Mouse (Mus musculus) layer of hippocampus, postnatal 36 days (tissue): ENCODE measurements at regions not wholly inside any gene's neighbourhood (a gene's known extent, or its start where the extent isn't known, plus 50 kb on each side); places are given as distances from the start of the nearest gene placed in this dataset.

Experiments
- DNase-seq, 2 experiments: peaks; one replicate each; pipeline ENCODE4 v3.0.0; 2022

DNA sequence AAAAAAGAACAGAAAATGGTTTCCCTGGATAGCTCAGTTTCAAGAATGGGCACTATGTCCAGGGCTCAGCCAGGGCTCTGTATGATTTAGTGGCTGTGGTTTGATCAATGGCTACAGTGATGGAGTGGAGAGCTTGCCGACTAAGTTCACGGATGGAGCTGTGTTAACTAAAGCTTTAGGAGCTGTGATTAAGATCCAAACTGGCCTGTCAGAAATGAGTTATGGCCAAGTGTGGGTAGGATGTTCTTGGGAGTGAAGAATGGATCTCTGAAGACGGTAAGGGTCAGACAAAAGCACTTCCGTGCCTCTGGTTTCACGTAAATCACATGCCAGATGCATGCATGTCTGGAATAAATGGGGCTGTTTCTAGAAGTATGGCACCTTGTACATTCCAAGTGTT lies 447.9 kb upstream of the Adamts9 start:
- DNase-seq: no peak

GRCm38 (mm10) chr6:93371341-93371740 lies 428.0 kb upstream of the Adamts9 start:
- peak in 1 of 2 experiments; percentile 10 for DNase-seq

DNA sequence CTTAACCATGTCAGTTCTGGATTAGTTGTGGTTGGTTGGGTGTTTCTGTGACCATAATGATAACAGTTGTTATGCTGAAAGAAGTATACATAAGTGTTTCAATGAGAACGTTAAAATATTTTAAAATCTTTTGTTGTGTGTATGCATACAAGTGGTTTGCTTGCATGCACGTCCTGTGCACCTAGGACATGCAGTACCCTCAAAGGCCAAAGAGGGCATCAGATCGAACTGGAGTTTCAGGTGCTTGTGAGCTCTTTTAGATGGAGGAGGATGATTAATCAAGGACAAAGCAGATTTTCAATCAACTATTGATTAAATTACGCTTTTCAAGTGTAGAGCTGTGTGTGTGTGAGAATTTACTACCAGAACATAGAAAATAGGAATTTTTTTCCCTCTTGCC lies 420.6 kb upstream of the Adamts9 start:
- no peak for DNase-seq

GRCm38 (mm10) chr6:93353353-93354125 lies 410.2 kb upstream of the Adamts9 start:
- no peak for DNase-seq

GRCm38 (mm10) chr6:93349936-93350700 lies 406.8 kb upstream of the Adamts9 start:
- no peak for DNase-seq

GRCm38 (mm10) chr6:93348141-93348540 lies 404.8 kb upstream of the Adamts9 start:
- no peak for DNase-seq

DNA sequence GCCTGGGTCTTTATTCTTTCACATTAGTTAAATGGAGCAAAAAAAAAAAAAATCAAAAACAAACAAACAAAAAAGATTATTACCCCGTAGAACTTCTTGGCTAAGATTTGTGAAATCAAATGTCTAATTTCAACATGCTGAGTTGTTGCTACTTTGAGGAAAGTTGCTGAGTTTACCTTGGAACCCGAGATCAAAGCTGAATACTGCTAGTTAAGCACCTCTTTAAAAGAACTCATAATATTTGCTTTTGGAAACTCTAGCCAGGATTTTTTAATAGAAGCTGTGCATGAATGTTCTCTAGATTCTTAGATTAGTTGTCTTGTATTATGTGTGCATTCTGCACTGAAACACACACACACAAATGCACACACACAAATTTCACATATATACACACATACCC lies 385.4 kb upstream of the Adamts9 start:
- no peak for DNase-seq

DNA sequence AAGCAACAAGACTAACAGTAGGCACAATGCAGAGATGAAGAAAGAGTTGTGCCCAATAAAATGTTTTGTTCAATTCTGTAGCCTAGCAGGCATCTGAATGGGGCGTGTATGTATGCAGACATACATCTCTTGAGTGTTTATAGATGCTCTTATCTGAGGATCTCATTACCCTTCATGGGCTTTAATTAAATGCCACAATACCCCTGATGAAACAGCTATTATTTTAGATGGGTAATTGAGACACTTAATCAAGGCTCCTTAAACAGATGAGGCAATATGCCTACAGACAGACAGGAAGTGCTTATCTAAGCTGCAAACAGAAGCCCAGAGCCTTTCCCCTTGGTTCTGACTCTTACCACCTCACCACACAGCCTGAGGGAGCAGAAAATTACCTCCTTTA lies 384.6 kb upstream of the Adamts9 start:
- no peak for DNase-seq

GRCm38 (mm10) chr6:93323881-93324280 lies 380.6 kb upstream of the Adamts9 start:
- DNase-seq: no peak

- DNase-seq: no peak
Observed at GRCm38 (mm10) chr6:93314625-93315024, 371.3 kb upstream of the Adamts9 start.

DNA sequence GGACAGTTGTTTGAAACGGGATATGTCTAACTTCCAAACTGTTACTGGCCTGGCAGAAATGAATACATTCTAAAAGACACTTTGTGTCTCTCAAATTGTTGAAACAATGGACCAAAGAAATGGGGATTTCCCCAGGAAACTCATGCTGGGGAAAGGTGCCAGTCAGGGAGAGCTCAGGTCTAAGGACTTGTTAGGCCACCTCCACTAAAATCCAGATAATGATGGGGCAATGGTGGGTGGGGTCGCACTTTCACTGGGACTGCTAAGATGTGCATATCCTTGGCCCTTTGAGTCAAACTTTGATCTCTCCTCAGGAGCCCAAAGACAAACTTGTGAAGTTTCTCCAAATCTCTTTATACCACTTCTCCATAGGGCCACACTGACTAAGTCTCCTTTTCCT lies 361.9 kb upstream of the Adamts9 start:
- DNase-seq: no peak

DNA sequence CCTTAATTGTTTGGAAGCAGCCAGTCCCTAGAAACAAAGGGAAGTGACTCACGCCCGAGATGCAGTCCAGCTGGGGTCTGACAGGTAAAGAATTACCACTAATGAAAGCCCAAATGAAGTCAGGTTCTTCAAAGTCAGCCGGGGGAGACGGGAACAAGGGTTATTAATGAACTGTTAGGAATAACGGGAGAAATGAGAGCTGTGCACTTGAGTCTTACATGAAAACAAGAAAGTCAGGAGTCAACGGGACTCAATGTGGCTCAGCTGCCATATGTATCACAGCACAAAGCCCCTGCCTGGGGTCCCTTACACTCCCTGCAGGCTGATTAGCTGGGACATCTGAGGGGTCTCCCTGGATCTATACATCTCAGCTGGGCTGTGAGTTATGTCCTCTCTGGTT lies 354.7 kb upstream of the Adamts9 start:
- DNase-seq: no peak

GRCm38 (mm10) chr6:93291711-93292110 lies 348.4 kb upstream of the Adamts9 start:
- DNase-seq: no peak

DNA sequence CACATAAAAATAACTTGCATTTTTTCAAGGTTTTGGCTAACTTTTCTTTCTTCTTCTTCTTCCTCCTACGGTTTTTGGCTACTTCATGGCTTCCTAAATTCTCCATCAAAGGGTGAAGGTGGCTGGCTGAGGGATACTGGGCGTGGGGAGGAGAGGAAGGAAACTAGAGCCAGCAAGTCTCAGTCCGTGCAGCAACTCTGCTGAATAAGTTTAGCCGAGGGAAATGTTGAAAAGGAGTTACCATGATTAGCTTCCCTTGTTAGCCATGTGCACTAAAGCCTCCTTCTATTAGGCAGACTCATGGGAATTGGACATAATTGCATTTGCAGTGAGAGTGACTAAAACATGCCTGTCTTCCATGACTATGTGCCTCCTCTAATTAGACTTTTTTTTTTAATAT lies 345.1 kb upstream of the Adamts9 start:
- DNase-seq: no peak

DNA sequence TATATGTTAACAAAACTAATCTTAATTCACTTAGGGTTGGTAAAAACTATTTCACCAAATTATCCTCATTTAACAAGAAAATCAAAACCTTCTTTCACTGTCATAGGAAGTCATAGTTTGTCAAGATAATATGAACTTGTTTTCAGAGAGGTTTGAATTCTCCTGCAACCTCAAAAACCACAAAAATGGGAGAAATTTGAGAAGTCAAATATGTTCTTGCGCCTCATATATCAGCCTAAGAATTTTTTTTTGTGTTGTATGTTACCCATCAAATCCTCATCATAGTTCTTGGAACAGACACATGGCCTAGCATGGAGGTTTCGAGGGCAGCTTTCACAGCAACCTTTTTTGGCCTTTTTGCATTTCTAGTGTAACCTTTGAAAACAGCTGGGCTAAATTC lies 342.5 kb upstream of the Adamts9 start:
- no peak for DNase-seq

- no peak for DNase-seq
Observed at GRCm38 (mm10) chr6:93281530-93281929, 338.2 kb upstream of the Adamts9 start.

DNA sequence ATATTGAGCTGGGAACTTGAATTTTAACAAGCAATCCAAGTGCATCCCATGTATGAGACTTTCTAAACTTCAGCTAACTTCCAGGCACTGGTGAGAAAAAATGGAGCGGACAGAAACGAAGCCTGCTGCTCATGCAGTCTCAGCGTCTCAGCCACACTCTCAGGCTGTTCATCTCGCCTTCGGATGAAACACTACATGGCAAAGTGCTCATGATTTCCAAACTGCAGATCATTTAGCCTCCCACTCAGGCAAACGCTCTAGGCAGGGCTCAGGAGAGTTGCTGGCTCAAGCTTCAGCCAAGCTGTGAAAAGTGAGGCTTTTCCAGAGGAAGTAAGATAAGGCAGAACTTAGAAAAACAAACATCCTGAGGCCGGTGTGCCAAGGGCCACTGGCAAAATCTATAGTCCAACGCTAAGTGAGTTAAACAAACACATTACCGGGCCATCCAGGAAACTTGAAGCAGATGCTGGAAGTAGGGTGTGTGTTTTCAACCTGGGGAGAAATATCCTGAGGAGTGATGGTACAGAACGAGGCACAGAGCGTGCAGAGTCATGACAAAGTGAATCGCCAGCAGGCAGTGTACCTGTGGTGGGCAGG lies 330.7 kb upstream of the Adamts9 start:
- peak in 1 of 2 experiments; percentile 15 for DNase-seq

DNA sequence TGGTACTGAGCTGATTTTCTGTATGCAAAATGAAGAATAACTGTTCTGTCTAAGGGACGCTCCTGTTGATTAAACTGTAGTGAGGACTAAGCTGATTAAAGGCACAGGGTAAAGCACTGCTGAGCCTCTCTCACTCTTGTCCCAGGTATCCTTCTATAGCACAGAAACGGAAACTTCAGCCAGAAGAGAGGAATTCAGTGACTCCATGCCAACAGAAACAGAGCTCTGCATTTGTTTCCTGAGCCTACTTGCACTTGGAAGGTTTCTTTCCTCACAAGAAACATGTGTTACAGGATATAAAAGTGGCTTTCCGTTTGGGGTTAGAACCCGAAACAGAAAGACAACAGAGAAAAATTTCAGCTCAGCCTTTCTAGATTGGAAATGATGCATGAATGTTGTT lies 328.9 kb upstream of the Adamts9 start:
- DNase-seq: no peak

GRCm38 (mm10) chr6:93266826-93267225 lies 323.5 kb upstream of the Adamts9 start:
- no peak for DNase-seq

DNA sequence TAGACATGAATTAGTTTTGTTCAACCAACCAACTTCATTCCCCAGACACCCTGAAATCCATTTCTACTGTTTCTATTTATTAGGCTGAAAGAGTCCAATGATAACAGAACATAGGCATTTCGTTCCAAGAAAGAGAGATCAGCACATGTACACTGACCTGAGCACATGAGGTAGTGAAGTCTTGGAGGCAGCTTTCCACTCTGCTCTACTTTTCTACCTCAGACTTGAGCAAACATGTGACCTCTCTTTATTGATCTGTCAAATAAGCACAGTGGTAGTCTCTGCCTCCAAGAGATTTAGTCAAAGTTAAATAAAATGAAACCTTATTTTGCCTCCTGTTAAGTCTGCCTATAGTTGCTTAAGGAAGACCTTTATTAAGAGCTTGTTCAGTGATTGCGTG lies 321.9 kb upstream of the Adamts9 start:
- DNase-seq: no peak

DNA sequence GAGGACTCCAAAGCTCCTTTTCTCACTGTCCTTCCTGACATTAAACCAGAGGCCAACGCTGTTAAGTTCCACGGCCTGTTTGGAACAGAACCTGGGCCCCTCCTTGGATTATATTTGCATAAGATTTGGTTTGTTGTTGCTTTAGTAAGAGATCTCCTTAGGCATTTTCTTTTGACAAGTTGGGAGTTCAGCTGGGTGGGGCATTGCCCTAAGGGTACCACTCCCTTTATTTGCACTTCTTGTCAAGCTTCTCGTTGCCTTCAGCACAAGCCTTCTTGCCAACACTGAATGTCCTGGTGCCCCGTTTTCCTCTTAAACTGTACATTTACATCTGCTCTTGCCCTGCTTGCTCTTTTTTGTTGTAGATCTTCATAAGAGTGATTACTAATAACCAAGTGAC lies 317.5 kb upstream of the Adamts9 start:
- no peak for DNase-seq

GRCm38 (mm10) chr6:93257130-93257841 lies 314.0 kb upstream of the Adamts9 start:
- DNase-seq: no peak

- no peak for DNase-seq
Observed at GRCm38 (mm10) chr6:93253746-93254145, 310.5 kb upstream of the Adamts9 start.
